Mouse (Mus musculus): ENCODE measurements around the gene Klk8. TPM values are rescaled to one million over a fixed set of nuclear protein-coding genes. Genes with fewer than 3 reads are reported as not detected.

Gene Klk8
- total and polyA plus RNA-seq, 2 experiments from 2014 or later = 7.4 to 9.5 TPM

DNA sequence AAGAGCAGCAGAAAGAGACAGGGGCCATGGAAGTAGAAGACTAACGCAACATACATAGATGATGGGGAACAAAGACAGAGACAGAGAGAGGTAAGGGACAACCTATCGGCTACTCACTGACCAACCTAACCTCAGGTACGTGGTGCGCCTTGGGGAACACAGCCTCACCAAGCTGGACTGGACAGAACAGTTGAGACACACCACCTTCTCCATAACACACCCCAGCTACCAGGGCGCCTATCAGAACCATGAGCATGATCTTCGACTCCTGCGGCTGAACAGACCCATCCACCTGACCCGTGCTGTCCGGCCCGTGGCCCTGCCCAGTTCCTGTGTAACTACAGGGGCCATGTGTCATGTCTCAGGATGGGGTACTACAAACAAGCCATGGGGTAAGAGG, 26.7 kb upstream of the Klk8 start:
- ATAC-seq (ENCODE audit: low FRiP score) = no peak
- Histone ChIP-seq H3K27ac (ENCODE audit: low read depth, low read length) (no peak overlapping the region), H3K9me3 (ENCODE audit: low read length) (no peaks in the 10 kb centered on the region), H3K4me2 (ENCODE audit: low read depth, low read length, poor library complexity, severe bottlenecking) (no peak overlapping the region), H3K4me3 (ENCODE audit: low read depth, low read length) (no peak overlapping the region), H3K27me3 (ENCODE audit: insufficient read depth, low read length) (no peaks in the 10 kb centered on the region), H3K4me1 (ENCODE audit: insufficient read depth, low read length) (no peaks in the 10 kb centered on the region), H3K9ac (replicated peaks; ENCODE audit: low read length, poor library complexity, severe bottlenecking) (no peak overlapping the region), H3K36me3 (ENCODE audit: insufficient read depth, low read length) (no peaks in the 10 kb centered on the region)
- no peak for TF ChIP-seq CTCF (IDR thresholded peaks at IDR 0.05)
- WGBS = 93% methylated on average over 10 of the region's 10 CpGs
- DNase-seq (ENCODE audit: low spot score) = no peak

DNA sequence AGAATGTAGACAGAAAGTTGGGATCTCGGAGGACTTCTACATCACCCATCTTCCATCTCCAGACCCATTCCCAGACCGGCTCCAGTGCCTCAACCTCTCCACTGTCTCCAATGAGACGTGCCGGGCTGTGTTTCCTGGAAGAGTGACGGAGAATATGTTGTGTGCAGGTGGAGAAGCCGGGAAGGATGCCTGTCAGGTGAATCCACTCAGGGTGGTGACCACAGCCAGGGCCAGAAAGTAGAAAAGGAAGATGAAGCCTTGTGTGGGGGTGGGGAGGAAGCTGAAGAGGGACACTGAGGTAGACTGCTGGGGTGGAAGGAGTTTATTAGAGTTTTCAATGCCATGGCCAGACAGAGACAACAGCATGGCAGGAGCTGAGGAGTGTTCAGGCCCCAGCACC, 25.5 kb upstream of the Klk8 start:
- WGBS = 94% methylated on average over 6 of the region's 6 CpGs
- TF ChIP-seq CTCF (IDR thresholded peaks at IDR 0.05) = no peak
- Histone ChIP-seq H3K4me2 (ENCODE audit: low read depth, low read length, poor library complexity, severe bottlenecking) (no peak overlapping the region), H3K36me3 (ENCODE audit: insufficient read depth, low read length) (no peaks in the 10 kb centered on the region), H3K9me3 (ENCODE audit: low read length) (no peaks in the 10 kb centered on the region), H3K27ac (ENCODE audit: low read depth, low read length) (no peak overlapping the region), H3K4me1 (ENCODE audit: insufficient read depth, low read length) (no peaks in the 10 kb centered on the region), H3K4me3 (ENCODE audit: low read depth, low read length) (no peak overlapping the region), H3K9ac (replicated peaks; ENCODE audit: low read length, poor library complexity, severe bottlenecking) (no peak overlapping the region), H3K27me3 (ENCODE audit: insufficient read depth, low read length) (no peaks in the 10 kb centered on the region)
- no peak for ATAC-seq (ENCODE audit: low FRiP score)
- no peak for DNase-seq (ENCODE audit: low spot score)

DNA sequence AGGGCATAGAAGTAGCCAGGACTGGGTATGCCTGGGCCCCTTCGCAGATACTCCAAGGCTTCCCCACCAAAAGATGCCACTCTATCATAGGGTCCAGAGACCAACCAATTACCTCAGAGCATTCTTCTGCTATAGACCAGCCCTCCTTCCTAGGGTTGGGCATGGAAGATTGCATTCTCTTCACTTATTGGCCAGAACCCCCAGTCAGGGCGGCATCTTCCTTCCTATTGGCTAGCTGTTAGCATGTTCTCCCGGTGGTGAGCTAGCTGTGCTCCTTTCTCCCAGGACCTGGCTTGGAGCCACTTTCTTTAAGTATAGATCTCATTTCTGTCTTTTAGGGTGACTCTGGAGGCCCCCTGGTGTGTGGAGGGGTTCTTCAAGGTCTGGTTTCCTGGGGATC, 24.5 kb upstream of the Klk8 start:
- no peaks in the 10 kb centered on the region for H3K9me3 ChIP-seq (ENCODE audit: low read length)
- no peak overlapping the region for H3K4me2 ChIP-seq (ENCODE audit: low read depth, low read length, poor library complexity, severe bottlenecking)
- no peak overlapping the region for H3K27ac ChIP-seq (ENCODE audit: low read depth, low read length)
- H3K27me3 ChIP-seq (ENCODE audit: insufficient read depth, low read length) = no peaks in the 10 kb centered on the region
- H3K9ac ChIP-seq (replicated peaks; ENCODE audit: low read length, poor library complexity, severe bottlenecking) = no peak overlapping the region
- DNase-seq (ENCODE audit: low spot score) = no peak
- H3K36me3 ChIP-seq (ENCODE audit: insufficient read depth, low read length) = no peaks in the 10 kb centered on the region
- 81% methylated on average over 3 of the region's 3 CpGs for WGBS
- no peak for TF ChIP-seq CTCF (IDR thresholded peaks at IDR 0.05)
- H3K4me3 ChIP-seq (ENCODE audit: low read depth, low read length) = no peak overlapping the region
- no peak for ATAC-seq (ENCODE audit: low FRiP score)
- H3K4me1 ChIP-seq (ENCODE audit: insufficient read depth, low read length) = no peaks in the 10 kb centered on the region

DNA sequence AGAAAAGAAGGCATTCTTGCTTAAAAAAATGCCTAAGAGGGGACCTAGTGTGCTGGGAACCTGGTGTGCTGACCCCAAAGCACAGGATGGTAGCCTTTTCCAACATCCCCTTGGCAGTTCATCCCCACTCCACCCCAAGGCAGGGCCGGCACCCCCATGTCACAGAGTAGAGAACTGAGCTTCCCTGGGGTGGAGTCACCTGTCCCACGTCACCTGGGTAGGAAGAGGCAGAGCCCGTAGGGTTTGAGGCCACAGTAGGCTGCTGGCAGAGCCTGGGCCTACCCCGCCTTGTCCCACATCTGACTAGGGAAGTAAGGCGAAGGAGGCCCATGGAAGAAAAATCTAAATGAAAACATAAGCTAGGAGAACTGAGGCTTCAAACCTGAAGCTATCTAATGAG, 23.0 kb upstream of the Klk8 start, which contains the start of gene Klk11:
Klk11 (plus strand) TSS at position 241 of the 400 bp plus-strand sequence.
- TF ChIP-seq CTCF (IDR thresholded peaks at IDR 0.05) = no peak
- no peaks in the 10 kb centered on the region for H3K4me1 ChIP-seq (ENCODE audit: insufficient read depth, low read length)
- ATAC-seq (ENCODE audit: low FRiP score) (no peak), DNase-seq (ENCODE audit: low spot score) (no peak)
- H3K4me2 ChIP-seq (ENCODE audit: low read depth, low read length, poor library complexity, severe bottlenecking) = no peak within 1 kb of the TSS
- H3K36me3 ChIP-seq (ENCODE audit: insufficient read depth, low read length) = no peaks in the 10 kb centered on the region
- no peak within 1 kb of the TSS for H3K27ac ChIP-seq (ENCODE audit: low read depth, low read length)
- 93% methylated on average over 5 of the region's 5 CpGs for WGBS
- H3K9me3 ChIP-seq (ENCODE audit: low read length) = no peaks in the 10 kb centered on the region
- H3K9ac ChIP-seq (replicated peaks; ENCODE audit: low read length, poor library complexity, severe bottlenecking) = no peak within 1 kb of the TSS
- H3K4me3 ChIP-seq (ENCODE audit: low read depth, low read length) = no peak within 1 kb of the TSS
- H3K27me3 ChIP-seq (ENCODE audit: insufficient read depth, low read length) = no peaks in the 10 kb centered on the region

DNA sequence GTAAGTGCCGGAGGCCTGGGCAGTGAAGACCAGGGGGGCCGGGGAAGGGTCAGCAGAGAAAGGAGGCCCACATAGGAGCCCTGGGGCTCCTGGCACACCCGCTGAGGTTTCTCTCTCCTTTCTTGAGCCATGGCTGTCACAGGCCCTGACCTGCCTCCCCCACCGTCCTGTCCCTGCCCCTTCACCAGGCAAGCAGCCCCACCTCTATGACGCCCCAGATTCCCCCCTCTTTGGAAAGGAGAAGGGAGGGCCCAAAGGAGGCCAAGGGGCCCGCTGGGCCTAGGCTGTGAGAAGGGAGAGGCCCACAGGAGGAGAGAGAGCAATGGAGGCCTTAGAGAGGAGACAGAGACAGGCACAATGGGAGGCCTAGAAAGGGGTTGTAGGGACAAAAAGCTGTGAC, 22.6 kb upstream of the Klk8 start:
- Histone ChIP-seq H3K36me3 (ENCODE audit: insufficient read depth, low read length) (no peaks in the 10 kb centered on the region), H3K27me3 (ENCODE audit: insufficient read depth, low read length) (no peaks in the 10 kb centered on the region), H3K27ac (ENCODE audit: low read depth, low read length) (no peak overlapping the region), H3K4me1 (ENCODE audit: insufficient read depth, low read length) (no peaks in the 10 kb centered on the region), H3K9ac (replicated peaks; ENCODE audit: low read length, poor library complexity, severe bottlenecking) (no peak overlapping the region), H3K9me3 (ENCODE audit: low read length) (no peaks in the 10 kb centered on the region), H3K4me2 (ENCODE audit: low read depth, low read length, poor library complexity, severe bottlenecking) (no peak overlapping the region), H3K4me3 (ENCODE audit: low read depth, low read length) (no peak overlapping the region)
- no peak for TF ChIP-seq CTCF (IDR thresholded peaks at IDR 0.05)
- no peak for ATAC-seq (ENCODE audit: low FRiP score)
- DNase-seq (ENCODE audit: low spot score) = no peak
- WGBS = 38% methylated on average over 6 of the region's 6 CpGs

DNA sequence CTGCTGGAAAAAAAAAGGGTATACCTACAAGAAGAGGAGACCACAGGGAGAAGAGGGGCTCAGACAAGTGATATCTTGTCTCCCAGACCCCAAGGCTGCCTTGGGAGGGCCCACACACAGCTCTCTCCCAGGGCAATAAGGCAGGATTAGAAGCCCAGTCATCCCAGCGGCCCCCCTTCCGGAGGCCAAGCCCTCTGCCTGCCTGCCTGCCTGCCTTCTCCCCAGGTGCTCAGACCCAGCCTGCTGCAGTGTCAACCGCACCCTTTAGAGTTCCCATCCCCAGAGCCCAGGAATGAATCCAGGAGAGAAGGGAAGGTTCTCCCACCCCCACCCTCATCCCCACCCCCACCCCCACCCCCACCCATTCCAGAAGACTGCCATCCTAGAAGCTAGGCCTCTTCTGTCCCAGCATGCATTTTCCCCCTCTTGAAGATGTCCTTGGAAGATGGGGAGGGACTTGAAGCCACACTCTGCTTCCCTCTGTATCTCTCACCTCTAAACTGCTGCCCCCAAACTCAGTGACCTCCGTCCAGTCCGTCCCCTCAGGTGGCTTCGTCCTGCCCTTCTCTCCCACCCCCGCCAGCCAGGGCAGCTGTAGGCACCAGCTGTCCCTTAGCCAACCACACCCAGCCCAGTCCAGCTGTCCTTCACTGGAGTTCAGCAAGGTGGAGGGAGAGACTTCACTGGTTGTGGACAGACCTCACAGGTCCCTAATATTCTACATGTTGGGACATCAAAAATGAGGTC, 21.9 kb upstream of the Klk8 start:
- H3K36me3 ChIP-seq (ENCODE audit: insufficient read depth, low read length) = no peaks in the 10 kb centered on the region
- no peak overlapping the region for H3K27ac ChIP-seq (ENCODE audit: low read depth, low read length)
- TF ChIP-seq CTCF (IDR thresholded peaks at IDR 0.05) = no peak
- H3K4me1 ChIP-seq (ENCODE audit: insufficient read depth, low read length) = no peaks in the 10 kb centered on the region
- H3K27me3 ChIP-seq (ENCODE audit: insufficient read depth, low read length) = no peaks in the 10 kb centered on the region
- no peak overlapping the region for H3K4me3 ChIP-seq (ENCODE audit: low read depth, low read length)
- no peak overlapping the region for H3K9ac ChIP-seq (replicated peaks; ENCODE audit: low read length, poor library complexity, severe bottlenecking)
- H3K9me3 ChIP-seq (ENCODE audit: low read length) = no peaks in the 10 kb centered on the region
- 50% methylated on average over 6 of the region's 7 CpGs for WGBS
- no peak overlapping the region for H3K4me2 ChIP-seq (ENCODE audit: low read depth, low read length, poor library complexity, severe bottlenecking)
- no peak for ATAC-seq (ENCODE audit: low FRiP score)
- no peak for DNase-seq (ENCODE audit: low spot score)
